Mouse (Mus musculus): Measurements from ENCODE around the gene Cyp2a22. TPM values are rescaled to one million over a fixed set of nuclear protein-coding genes. Genes with fewer than 3 reads are reported as not detected.
A peak's percentile ranks its signal among the peaks of the same experiment; 100 is the strongest.
"Not testable (repeated sequence)": the region's sequence is repeated elsewhere in the genome, so short reads cannot be mapped to it uniquely, and the experiment has no call there.

Cyp2a22 gene
- 2.5 and 2.9 TPM in 2 replicates for polyA plus RNA-seq (2015; fragmentation: Nextera tagmentation; extraction: Ambion mirVana)

DNA sequence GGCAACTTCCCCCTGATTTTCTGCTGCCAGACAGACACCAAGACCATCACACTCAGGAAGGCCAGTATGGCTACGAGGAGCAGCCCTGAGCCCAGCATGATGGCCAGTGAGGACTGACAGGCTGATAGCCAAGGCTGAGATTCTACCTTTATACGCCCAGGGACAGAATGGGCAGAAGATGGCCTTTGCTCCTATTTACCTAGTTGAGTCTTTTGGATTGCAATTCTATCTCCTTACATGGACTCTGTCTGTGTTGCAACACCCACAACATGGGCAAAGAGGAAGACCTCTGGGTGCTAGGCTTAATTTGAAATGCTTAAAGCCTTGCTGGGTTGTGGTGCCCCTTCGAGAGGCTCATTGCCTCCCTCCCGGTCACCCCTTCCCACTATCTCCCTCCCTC is at the start of gene Cyp2a22:
Gene Cyp2a22, minus strand, starts transcription at position 123 of the 400 bp plus-strand sequence.
- ATAC-seq (ENCODE audit: low read depth), result peak; percentile 83
- no peaks in the 10 kb centered on the region for H3K4me1 ChIP-seq (ENCODE audit: control insufficient read depth, low read depth, low read length)

DNA sequence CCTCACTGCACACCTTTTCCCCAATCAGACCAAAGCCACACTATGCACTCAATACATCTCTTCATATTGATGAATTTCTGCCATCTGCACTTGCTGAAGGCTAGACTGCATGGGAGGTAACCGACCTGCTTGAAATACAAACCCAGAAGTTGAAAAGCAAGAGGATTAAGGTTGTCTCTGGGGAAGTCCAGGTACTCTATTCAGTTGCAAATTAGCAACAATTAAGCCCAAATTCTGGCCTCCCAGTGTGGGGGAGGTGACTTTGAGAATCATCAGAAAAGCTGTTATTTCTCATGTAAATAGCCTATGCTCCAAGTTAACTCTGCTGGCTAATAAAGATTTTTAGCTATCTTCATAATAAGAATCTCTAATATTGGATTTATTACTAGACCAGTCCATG is 44.0 kb upstream of the Cyp2a22 start:
- H3K4me3 ChIP-seq (ENCODE audit: low read depth, low read length); H3K27me3 ChIP-seq (ENCODE audit: control insufficient read depth, insufficient read depth, low read depth, low read length); H3K4me1 ChIP-seq (ENCODE audit: control insufficient read depth, low read depth, low read length); H3K27ac ChIP-seq (ENCODE audit: low read length); H3K4me2 ChIP-seq (ENCODE audit: low read depth, low read length); H3K9me3 ChIP-seq (replicated peaks; ENCODE audit: control insufficient read depth, low read length); H3K9ac ChIP-seq (ENCODE audit: low read depth, low read length); H3K36me3 ChIP-seq (ENCODE audit: control insufficient read depth, insufficient read depth); ATAC-seq (ENCODE audit: low read depth): not testable (repeated sequence)
- 30% methylated on average over 1 of the region's 1 CpGs for WGBS (ENCODE audit: insufficient replicate concordance)

More for the DNA sequence above, at the start of gene Cyp2a22:
- Histone ChIP-seq H3K4me3 (ENCODE audit: low read depth, low read length) (no peak within 1 kb of the TSS), H3K27ac (ENCODE audit: low read length) (no peak within 1 kb of the TSS), H3K9ac (ENCODE audit: low read depth, low read length) (no peak within 1 kb of the TSS), H3K4me2 (ENCODE audit: low read depth, low read length) (no peak within 1 kb of the TSS), H3K27me3 (ENCODE audit: control insufficient read depth, insufficient read depth, low read depth, low read length) (no peaks in the 10 kb centered on the region), H3K9me3 (replicated peaks; ENCODE audit: control insufficient read depth, low read length) (no peaks in the 10 kb centered on the region), H3K36me3 (ENCODE audit: control insufficient read depth, insufficient read depth) (no peaks in the 10 kb centered on the region)
- WGBS (ENCODE audit: insufficient replicate concordance), result 40% methylated on average over 4 of the region's 4 CpGs

DNA sequence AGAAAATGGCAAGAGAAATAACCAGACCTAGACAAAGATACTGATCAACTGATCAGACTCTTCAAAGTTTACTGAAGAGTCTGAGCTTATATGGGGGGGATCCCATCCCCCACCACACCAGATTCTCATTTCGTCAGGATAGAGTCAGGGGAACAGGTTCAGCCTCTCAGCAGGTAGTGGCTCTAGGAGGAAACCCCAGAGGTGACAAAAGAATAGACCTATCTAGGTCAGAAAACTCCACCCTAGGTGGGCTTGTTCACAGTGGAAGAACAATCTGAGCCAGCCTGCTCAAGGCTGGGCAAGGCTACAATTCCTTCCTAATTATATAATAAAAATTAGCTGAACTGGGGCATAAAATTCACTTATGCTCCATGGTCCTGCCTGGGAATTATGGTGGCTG is 43.4 kb upstream of the Cyp2a22 start:
- no peak for ATAC-seq (ENCODE audit: low read depth)
- no peak overlapping the region for H3K4me3 ChIP-seq (ENCODE audit: low read depth, low read length)
- H3K27me3 ChIP-seq (ENCODE audit: control insufficient read depth, insufficient read depth, low read depth, low read length), result no peaks in the 10 kb centered on the region
- H3K36me3 ChIP-seq (ENCODE audit: control insufficient read depth, insufficient read depth), result no peaks in the 10 kb centered on the region
- no peak overlapping the region for H3K9ac ChIP-seq (ENCODE audit: low read depth, low read length)
- H3K4me2 ChIP-seq (ENCODE audit: low read depth, low read length), result no peak overlapping the region
- WGBS (ENCODE audit: insufficient replicate concordance), result 18% methylated on average over 1 of the region's 1 CpGs
- H3K9me3 ChIP-seq (replicated peaks; ENCODE audit: control insufficient read depth, low read length), result no peaks in the 10 kb centered on the region
- no peaks in the 10 kb centered on the region for H3K4me1 ChIP-seq (ENCODE audit: control insufficient read depth, low read depth, low read length)
- H3K27ac ChIP-seq (ENCODE audit: low read length), result no peak overlapping the region

DNA sequence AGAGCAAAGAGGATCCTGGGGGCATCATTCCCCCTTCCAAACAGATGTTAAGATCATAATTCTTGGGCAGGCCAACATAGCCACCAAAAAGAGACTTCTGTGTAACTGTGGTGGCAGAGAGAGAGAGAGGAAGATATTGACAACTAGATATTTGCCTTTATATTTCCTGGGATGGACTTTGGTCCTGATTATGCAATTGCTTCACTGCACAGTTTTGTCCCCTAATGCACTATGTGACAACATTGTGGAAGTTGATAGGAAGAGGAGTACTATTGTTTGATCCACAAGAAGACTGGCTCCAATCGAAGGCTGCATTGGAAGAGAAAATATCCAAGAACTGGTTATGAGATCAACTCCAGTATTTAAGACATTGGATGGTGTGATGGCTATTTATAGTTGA is 42.8 kb upstream of the Cyp2a22 start:
- ATAC-seq (ENCODE audit: low read depth), result peak; percentile 79
- H3K9me3 ChIP-seq (replicated peaks; ENCODE audit: control insufficient read depth, low read length); H3K4me1 ChIP-seq (ENCODE audit: control insufficient read depth, low read depth, low read length); H3K4me3 ChIP-seq (ENCODE audit: low read depth, low read length); H3K27ac ChIP-seq (ENCODE audit: low read length); H3K9ac ChIP-seq (ENCODE audit: low read depth, low read length); H3K4me2 ChIP-seq (ENCODE audit: low read depth, low read length); H3K36me3 ChIP-seq (ENCODE audit: control insufficient read depth, insufficient read depth); H3K27me3 ChIP-seq (ENCODE audit: control insufficient read depth, insufficient read depth, low read depth, low read length): not testable (repeated sequence)
- WGBS (ENCODE audit: insufficient replicate concordance), result 34% methylated on average over 1 of the region's 1 CpGs

DNA sequence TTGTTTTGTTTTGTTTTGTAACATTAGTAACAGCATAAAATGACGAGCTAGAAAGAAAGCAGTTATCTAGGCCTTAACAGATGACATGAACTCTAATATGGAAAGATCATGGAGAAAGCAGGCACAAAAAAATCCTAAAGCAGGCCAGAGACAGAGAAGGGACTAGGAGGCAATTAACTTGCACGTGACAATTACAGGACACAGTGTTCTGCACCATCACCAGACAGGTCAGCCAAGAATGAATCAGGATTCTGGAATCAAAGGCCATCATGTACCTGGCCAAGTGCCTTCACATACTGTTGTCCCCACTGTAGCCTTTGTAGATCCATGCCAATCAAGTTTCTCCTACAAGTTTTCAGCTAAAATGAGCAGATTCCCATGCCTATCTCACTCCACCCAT is 42.3 kb upstream of the Cyp2a22 start:
- not testable (repeated sequence) for H3K4me1 ChIP-seq (ENCODE audit: control insufficient read depth, low read depth, low read length); H3K4me3 ChIP-seq (ENCODE audit: low read depth, low read length); H3K9ac ChIP-seq (ENCODE audit: low read depth, low read length); H3K36me3 ChIP-seq (ENCODE audit: control insufficient read depth, insufficient read depth); H3K9me3 ChIP-seq (replicated peaks; ENCODE audit: control insufficient read depth, low read length); H3K4me2 ChIP-seq (ENCODE audit: low read depth, low read length); H3K27me3 ChIP-seq (ENCODE audit: control insufficient read depth, insufficient read depth, low read depth, low read length); H3K27ac ChIP-seq (ENCODE audit: low read length)
- ATAC-seq (ENCODE audit: low read depth), result peak; percentile 35; the same call in 1 of the 2 replicates
- 46% methylated on average over 2 of the region's 2 CpGs for WGBS (ENCODE audit: insufficient replicate concordance)

DNA sequence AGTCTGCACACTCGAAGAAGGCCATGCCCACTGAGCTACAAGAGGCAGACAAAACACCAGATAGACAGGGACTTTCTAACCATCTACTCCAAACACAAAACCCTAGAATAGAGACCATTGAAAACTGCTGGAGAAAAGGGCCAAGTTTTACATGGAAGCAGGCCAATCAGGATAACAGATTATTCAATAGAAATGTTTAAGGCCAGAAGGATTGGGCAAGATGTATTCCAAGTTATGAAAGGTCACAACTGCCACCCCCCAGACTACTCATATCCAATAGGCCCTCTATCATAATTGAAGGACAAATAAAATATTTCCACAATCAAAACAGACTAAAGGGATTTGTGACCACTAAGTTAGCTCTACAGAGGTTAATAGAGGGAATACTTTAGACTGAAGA is 23.2 kb upstream of the Cyp2a22 start:
- ATAC-seq (ENCODE audit: low read depth); H3K36me3 ChIP-seq (ENCODE audit: control insufficient read depth, insufficient read depth); H3K4me3 ChIP-seq (ENCODE audit: low read depth, low read length); H3K9ac ChIP-seq (ENCODE audit: low read depth, low read length); H3K4me2 ChIP-seq (ENCODE audit: low read depth, low read length); H3K27me3 ChIP-seq (ENCODE audit: control insufficient read depth, insufficient read depth, low read depth, low read length); H3K4me1 ChIP-seq (ENCODE audit: control insufficient read depth, low read depth, low read length); H3K9me3 ChIP-seq (replicated peaks; ENCODE audit: control insufficient read depth, low read length); H3K27ac ChIP-seq (ENCODE audit: low read length): not testable (repeated sequence)
- 44% methylated on average over 1 of the region's 1 CpGs for WGBS (ENCODE audit: insufficient replicate concordance)

DNA sequence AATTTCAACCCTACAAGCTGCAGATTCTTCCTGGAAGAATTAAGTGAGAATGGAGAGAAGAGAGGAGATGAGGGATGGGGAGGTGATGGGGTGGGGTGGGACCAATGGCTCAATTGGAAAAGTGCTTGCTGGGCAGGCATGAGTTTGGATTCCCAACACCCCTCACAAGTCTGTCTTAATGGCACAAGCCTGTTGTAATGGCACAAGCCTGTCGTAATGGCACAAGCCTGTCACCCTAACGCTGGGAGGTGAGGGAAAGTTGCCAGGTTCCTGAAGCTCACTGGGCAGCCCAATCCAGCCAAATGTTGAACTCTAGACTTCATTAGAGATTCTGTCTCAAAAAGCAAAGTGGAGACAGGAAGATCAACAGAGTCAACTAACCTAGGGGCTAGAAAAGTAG is 14.1 kb upstream of the Cyp2a22 start:
- ATAC-seq (ENCODE audit: low read depth); H3K4me2 ChIP-seq (ENCODE audit: low read depth, low read length); H3K27ac ChIP-seq (ENCODE audit: low read length); H3K4me3 ChIP-seq (ENCODE audit: low read depth, low read length); H3K9me3 ChIP-seq (replicated peaks; ENCODE audit: control insufficient read depth, low read length); H3K4me1 ChIP-seq (ENCODE audit: control insufficient read depth, low read depth, low read length); H3K36me3 ChIP-seq (ENCODE audit: control insufficient read depth, insufficient read depth); H3K9ac ChIP-seq (ENCODE audit: low read depth, low read length); H3K27me3 ChIP-seq (ENCODE audit: control insufficient read depth, insufficient read depth, low read depth, low read length): not testable (repeated sequence)
- 72% methylated on average over 2 of the region's 2 CpGs for WGBS (ENCODE audit: insufficient replicate concordance)

DNA sequence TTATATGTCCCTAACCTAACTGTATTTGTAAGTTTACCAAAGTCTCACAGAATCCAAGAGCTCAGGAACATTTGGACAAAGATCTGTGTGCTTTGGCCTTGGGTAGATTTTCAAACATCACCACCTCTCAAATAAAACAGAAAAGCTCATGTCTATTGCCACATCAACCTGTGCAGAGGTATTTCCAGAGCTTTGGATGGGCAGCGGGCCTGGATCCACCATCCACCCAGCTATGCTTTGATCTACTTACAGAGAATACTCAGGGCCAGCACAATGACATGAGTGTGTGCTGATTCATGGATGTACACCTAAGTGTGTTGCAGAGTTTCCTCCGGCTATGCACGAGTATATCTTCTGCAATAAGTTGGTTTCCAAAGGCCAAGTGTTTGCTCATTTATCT is 13.5 kb upstream of the Cyp2a22 start:
- not testable (repeated sequence) for H3K27me3 ChIP-seq (ENCODE audit: control insufficient read depth, insufficient read depth, low read depth, low read length); H3K4me2 ChIP-seq (ENCODE audit: low read depth, low read length); H3K4me3 ChIP-seq (ENCODE audit: low read depth, low read length); H3K9ac ChIP-seq (ENCODE audit: low read depth, low read length); H3K9me3 ChIP-seq (replicated peaks; ENCODE audit: control insufficient read depth, low read length); H3K36me3 ChIP-seq (ENCODE audit: control insufficient read depth, insufficient read depth); H3K27ac ChIP-seq (ENCODE audit: low read length); H3K4me1 ChIP-seq (ENCODE audit: control insufficient read depth, low read depth, low read length)
- ATAC-seq (ENCODE audit: low read depth), result peak; percentile 19; the same call in 1 of the 2 replicates
- WGBS (ENCODE audit: insufficient replicate concordance), result 65% methylated on average over 3 of the region's 3 CpGs

DNA sequence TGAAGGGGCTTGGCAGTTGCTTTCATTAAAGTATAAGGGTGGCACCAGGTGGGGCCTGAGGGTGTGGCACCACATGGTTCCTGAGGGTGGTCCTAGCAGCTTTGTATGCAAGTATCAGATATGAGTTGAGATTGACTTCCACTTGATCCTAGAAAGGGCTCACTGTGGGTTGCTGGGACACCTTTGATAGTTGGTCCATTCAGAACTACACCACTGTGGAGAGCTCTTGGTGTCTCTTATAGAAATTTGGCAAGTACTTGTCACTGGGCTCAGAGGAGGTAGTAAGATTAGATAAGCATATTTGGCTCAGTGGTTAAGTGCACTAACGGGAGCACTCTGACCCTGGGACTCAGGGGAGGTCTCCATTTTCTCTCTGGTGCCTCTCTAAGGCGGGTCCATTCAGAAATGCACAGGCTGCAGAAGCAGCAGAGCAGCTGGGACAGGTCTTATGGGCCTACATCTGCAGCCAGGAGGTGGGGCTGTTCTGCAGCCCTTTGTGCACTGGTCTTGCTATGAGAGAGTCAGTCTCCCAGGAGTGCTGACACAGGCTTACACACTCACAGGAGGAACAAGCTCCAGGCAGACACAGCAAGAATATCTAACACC is 2.2 kb upstream of the Cyp2a22 start:
- 23% methylated on average over 2 of the region's 2 CpGs for WGBS (ENCODE audit: insufficient replicate concordance)
- not testable (repeated sequence) for ATAC-seq (ENCODE audit: low read depth)

More for the DNA sequence above, 2.2 kb upstream of the Cyp2a22 start:
- H3K9me3 ChIP-seq (replicated peaks; ENCODE audit: control insufficient read depth, low read length); H3K36me3 ChIP-seq (ENCODE audit: control insufficient read depth, insufficient read depth); H3K4me1 ChIP-seq (ENCODE audit: control insufficient read depth, low read depth, low read length); H3K4me3 ChIP-seq (ENCODE audit: low read depth, low read length); H3K27me3 ChIP-seq (ENCODE audit: control insufficient read depth, insufficient read depth, low read depth, low read length); H3K9ac ChIP-seq (ENCODE audit: low read depth, low read length); H3K27ac ChIP-seq (ENCODE audit: low read length); H3K4me2 ChIP-seq (ENCODE audit: low read depth, low read length): not testable (repeated sequence)

Data from liver, embryonic 16.5 days (tissue).